Mouse (Mus musculus) E14TG2a.4 (cell line): ENCODE results near the gene Tubgcp2.

ENCODE experiments used
- H3K27me3 ChIP-seq: 2 replicates; pipeline ENCODE4 v1.6.1; 2014; ENCODE audit warnings: low read length, control low read depth; ENCODE audit not compliant: insufficient read depth
- H3K36me3 ChIP-seq: 2 replicates; pipeline ENCODE4 v1.6.1; 2014; ENCODE audit warnings: low read length, control low read depth; ENCODE audit not compliant: insufficient read depth
- H3K4me1 ChIP-seq: replicated peaks from 2 replicates; pipeline ENCODE4 v1.6.1; 2014; ENCODE audit warnings: low read depth, low read length, control low read depth
- H3K4me3 ChIP-seq: replicated peaks from 2 replicates; pipeline ENCODE4 v1.5.1; 2014; ENCODE audit warnings: mild to moderate bottlenecking, low read length
- H3K9me3 ChIP-seq: 2 replicates; pipeline ENCODE4 v1.6.1; 2014; ENCODE audit warnings: low read length, control low read depth
- CTCF ChIP-seq: conservative IDR thresholded peaks from 2 replicates; pipeline ENCODE4 v1.5.1; 2014; ENCODE audit warnings: low read length
- NANOG ChIP-seq: IDR thresholded peaks from 2 replicates; pipeline ENCODE4 v1.6.1; 2014; ENCODE audit warnings: borderline replicate concordance, low read length, mixed read lengths
- POU5F1 ChIP-seq: IDR thresholded peaks from 2 replicates; pipeline ENCODE4 v1.6.1; 2014; ENCODE audit warnings: low read length, borderline replicate concordance

Gene Tubgcp2

GRCm38 (mm10) chr7:140033386-140033785, 3.1 kb downstream of the Tubgcp2 start:
- no peaks in the 10 kb centered on the region for H3K27me3 ChIP-seq
- H3K4me3 ChIP-seq, result no peak overlapping the region
- peaks cover 24% of the 10 kb centered on the region for H3K4me1 ChIP-seq
- TF ChIP-seq CTCF, result no peak
- TF ChIP-seq NANOG, result no peak
- TF ChIP-seq POU5F1, result no peak
- H3K9me3 ChIP-seq, result peaks cover 53% of the 10 kb centered on the region
- H3K36me3 ChIP-seq, result peaks cover 73% of the 10 kb centered on the region

GRCm38 (mm10) chr7:140032366-140032765, 4.1 kb downstream of the Tubgcp2 start:
- Histone ChIP-seq H3K4me1 (peaks cover 20% of the 10 kb centered on the region), H3K36me3 (peaks cover 72% of the 10 kb centered on the region), H3K27me3 (no peaks in the 10 kb centered on the region), H3K4me3 (no peak overlapping the region), H3K9me3 (peaks cover 63% of the 10 kb centered on the region)
- no peak for TF ChIP-seq POU5F1
- no peak for TF ChIP-seq CTCF
- no peak for TF ChIP-seq NANOG

DNA sequence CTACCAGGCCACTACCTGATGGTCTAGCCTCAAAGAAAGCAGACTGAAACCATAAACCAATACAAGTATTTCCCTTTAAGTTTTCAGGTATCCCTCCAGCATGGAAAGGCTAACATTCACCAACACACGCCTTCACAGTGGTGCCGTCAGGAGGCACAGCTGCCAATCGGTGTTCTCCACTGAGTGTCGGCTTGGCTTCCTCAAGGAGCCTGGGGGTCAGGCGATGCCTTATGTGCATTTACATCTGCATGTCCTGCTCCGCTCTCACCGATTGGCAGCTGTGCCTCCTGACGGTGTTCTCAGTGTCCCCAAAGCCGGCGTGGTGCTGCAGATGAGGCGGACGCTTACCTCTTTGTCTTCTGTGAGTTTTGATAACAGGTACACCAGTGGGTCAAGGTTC, 4.7 kb downstream of the Tubgcp2 start:
- Histone ChIP-seq H3K4me1 (peaks cover 14% of the 10 kb centered on the region), H3K9me3 (peaks cover 63% of the 10 kb centered on the region)
- TF ChIP-seq POU5F1 (no peak), CTCF (no peak), NANOG (no peak)

GRCm38 (mm10) chr7:140011336-140011735, 25.1 kb downstream of the Tubgcp2 start:
- TF ChIP-seq POU5F1, result no peak
- TF ChIP-seq CTCF, result no peak
- no peak for TF ChIP-seq NANOG
- H3K36me3 ChIP-seq, result peaks cover 38% of the 10 kb centered on the region
- H3K4me3 ChIP-seq, result no peak overlapping the region
- no peaks in the 10 kb centered on the region for H3K4me1 ChIP-seq
- H3K9me3 ChIP-seq, result peaks cover 75% of the 10 kb centered on the region
- no peaks in the 10 kb centered on the region for H3K27me3 ChIP-seq

More for the DNA sequence above, 4.7 kb downstream of the Tubgcp2 start:
- H3K27me3 ChIP-seq, result no peaks in the 10 kb centered on the region
- no peak overlapping the region for H3K4me3 ChIP-seq
- peaks cover 69% of the 10 kb centered on the region for H3K36me3 ChIP-seq

DNA sequence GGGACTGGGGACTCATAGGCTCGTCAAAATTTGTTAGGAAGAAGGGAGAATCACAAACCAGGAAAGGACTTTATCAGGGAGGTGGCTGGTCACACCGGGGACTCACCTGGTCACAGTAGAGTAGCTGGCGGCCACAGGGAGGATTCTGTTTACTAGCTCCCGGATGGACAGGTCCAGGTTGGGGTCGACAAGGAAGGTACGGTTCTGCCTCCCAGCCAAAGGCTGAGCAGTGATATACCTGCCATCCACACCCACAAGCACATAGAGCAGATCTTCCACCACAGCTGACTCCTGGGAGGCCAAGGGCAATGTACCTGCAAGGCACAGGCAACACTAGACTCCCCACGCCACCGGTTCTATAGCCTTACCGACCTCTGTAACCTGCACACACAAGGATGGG, 28.7 kb downstream of the Tubgcp2 start:
- H3K4me3 ChIP-seq, result no peak overlapping the region

GRCm38 (mm10) chr7:140006861-140007611, 29.4 kb downstream of the Tubgcp2 start:
- TF ChIP-seq NANOG (no peak), POU5F1 (no peak), CTCF (no peak)
- no peak overlapping the region for H3K4me3 ChIP-seq
- no peaks in the 10 kb centered on the region for H3K4me1 ChIP-seq
- no peaks in the 10 kb centered on the region for H3K27me3 ChIP-seq
- peaks cover 78% of the 10 kb centered on the region for H3K9me3 ChIP-seq
- peaks cover 76% of the 10 kb centered on the region for H3K36me3 ChIP-seq

More for the DNA sequence above, 28.7 kb downstream of the Tubgcp2 start:
- H3K36me3 ChIP-seq, result peaks cover 69% of the 10 kb centered on the region
- H3K4me1 ChIP-seq, result no peaks in the 10 kb centered on the region
- H3K9me3 ChIP-seq, result peaks cover 82% of the 10 kb centered on the region
- no peaks in the 10 kb centered on the region for H3K27me3 ChIP-seq
- TF ChIP-seq POU5F1 (no peak), NANOG (no peak)

- Histone ChIP-seq H3K36me3 (peaks cover 86% of the 10 kb centered on the region), H3K4me1 (no peaks in the 10 kb centered on the region), H3K4me3 (no peak overlapping the region), H3K9me3 (peaks cover 55% of the 10 kb centered on the region), H3K27me3 (no peaks in the 10 kb centered on the region)
- no peak for TF ChIP-seq POU5F1
Measured at GRCm38 (mm10) chr7:140004666-140005065, 31.8 kb downstream of the Tubgcp2 start.

- TF ChIP-seq NANOG, result no peak
- no peak for TF ChIP-seq CTCF
- no peak for TF ChIP-seq POU5F1
- Histone ChIP-seq H3K27me3 (no peaks in the 10 kb centered on the region), H3K4me1 (no peaks in the 10 kb centered on the region), H3K36me3 (peaks cover 93% of the 10 kb centered on the region), H3K4me3 (no peak overlapping the region), H3K9me3 (peaks cover 20% of the 10 kb centered on the region)
Measured at GRCm38 (mm10) chr7:140001086-140001740, 35.3 kb downstream of the Tubgcp2 start.
